Mouse (Mus musculus): Measurements from ENCODE around the gene Ankrd9. TPM values are rescaled to one million over a fixed set of nuclear protein-coding genes. Genes with fewer than 3 reads are reported as not detected.

Gene Ankrd9
- polyA plus RNA-seq, 1 experiment from 2014 or later = 14.2 TPM

DNA sequence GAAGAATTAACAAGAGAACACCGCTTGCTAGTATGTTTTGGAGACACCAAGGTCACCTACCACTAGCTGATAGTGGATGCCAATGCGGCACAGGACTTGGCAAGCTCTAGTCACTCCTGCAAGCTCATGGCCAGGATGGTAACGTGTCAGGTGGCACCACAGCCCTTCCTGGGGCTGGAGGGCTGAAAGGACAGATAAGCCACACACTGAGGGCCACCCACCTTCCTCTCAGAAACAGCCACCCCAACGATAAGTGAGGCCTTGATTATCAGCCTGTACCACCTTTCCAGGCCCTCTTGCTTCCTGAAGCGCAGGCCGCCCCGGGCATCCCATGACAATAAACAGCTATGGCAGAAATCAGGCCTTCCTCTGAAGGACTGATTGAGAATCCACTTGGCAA is 4.5 kb downstream of the Ankrd9 start:
- Histone ChIP-seq H3K27ac (replicated peaks) (no peak overlapping the region), H3K36me3 (replicated peaks) (peaks cover 70% of the 10 kb centered on the region)

DNA sequence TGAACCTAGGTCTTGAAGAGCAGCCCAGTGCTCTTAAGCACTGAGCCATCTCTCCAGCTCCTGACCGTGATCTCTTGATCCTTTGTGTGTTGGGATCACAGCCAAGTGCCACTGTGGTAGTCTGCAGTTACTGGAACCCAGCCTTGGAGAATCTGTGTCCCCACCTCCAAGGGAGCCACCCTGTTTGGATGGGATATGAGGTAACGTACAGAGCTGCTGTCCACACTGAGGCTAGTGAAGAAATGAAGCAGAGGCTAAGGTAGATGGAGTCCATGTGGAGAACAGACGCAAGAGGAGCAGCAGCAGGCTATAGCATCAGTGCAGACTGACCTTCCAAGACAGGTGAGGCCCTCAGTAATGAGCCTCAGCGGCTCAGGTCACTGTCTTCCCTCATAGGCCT is 5.0 kb downstream of the Ankrd9 start:
- no peak for DNase-seq (ENCODE audit: low spot score)
- WGBS = 92% methylated on average over 4 of the region's 4 CpGs
- H3K36me3 ChIP-seq (replicated peaks) = peaks cover 74% of the 10 kb centered on the region
- peaks cover 3% of the 10 kb centered on the region; the same call in 1 of the 2 replicates for H3K9me3 ChIP-seq
- no peak overlapping the region for H3K4me3 ChIP-seq
- H3K27me3 ChIP-seq (replicated peaks; ENCODE audit: low read depth, poor library complexity, severe bottlenecking) = peaks cover 20% of the 10 kb centered on the region
- no peak overlapping the region for H3K27ac ChIP-seq (replicated peaks)
- H3K4me1 ChIP-seq = peaks cover 11% of the 10 kb centered on the region

More for the DNA sequence above, 4.5 kb downstream of the Ankrd9 start:
- WGBS = 89% methylated on average over 7 of the region's 7 CpGs
- no peak overlapping the region for H3K4me3 ChIP-seq
- H3K27me3 ChIP-seq (replicated peaks; ENCODE audit: low read depth, poor library complexity, severe bottlenecking) = peaks cover 20% of the 10 kb centered on the region
- peaks cover 13% of the 10 kb centered on the region for H3K4me1 ChIP-seq
- no peak for DNase-seq (ENCODE audit: low spot score)
- peaks cover 3% of the 10 kb centered on the region; the same call in 1 of the 2 replicates for H3K9me3 ChIP-seq

DNA sequence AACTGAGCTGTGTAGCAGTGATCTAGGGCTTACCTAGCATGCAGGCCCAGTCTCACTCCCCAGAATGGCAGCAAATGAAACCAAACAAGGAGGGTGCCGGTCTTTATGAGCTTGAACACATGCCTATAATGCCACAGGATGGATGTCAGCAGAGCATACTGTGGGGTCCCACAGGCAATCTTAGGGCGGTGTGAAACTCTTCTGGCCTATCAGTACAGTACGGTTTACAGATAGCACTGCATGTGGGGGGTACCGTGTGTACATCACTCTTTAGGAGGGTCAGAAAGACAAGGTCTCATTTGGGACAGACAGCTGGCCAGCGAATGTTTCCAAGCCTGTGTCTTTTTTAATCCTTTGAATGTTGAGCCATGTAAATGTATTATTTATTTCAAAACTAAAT is 6.9 kb downstream of the Ankrd9 start:
- Histone ChIP-seq H3K4me1 (no peaks in the 10 kb centered on the region; the same call in 1 of the 2 replicates), H3K27me3 (replicated peaks; ENCODE audit: low read depth, poor library complexity, severe bottlenecking) (peaks cover 6% of the 10 kb centered on the region), H3K9me3 (peaks cover 2% of the 10 kb centered on the region; the same call in 1 of the 2 replicates), H3K27ac (replicated peaks) (no peak overlapping the region), H3K36me3 (replicated peaks) (peaks cover 87% of the 10 kb centered on the region), H3K4me3 (no peak overlapping the region)
- DNase-seq (ENCODE audit: low spot score) = no peak
- 92% methylated on average over 5 of the region's 5 CpGs for WGBS

DNA sequence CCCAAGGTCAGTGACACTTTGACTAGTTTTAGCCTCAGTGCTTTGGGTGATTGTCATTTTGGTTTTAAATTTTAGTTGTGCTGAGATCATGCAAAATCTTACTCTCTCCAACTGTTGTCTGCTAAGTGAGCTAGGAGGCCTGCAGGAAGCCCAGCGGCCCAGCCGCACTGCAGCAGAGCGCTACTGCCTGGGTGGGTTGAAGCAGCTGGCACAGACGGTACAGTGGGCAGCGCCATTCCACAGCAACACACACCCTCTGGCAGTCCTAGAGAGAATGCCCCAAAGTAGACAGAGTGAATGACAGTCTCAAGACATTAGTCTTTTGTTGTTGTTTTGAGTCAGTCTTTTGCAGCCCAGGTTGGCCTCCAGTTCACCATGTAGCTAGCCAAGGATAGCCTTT is 8.4 kb downstream of the Ankrd9 start:
- Histone ChIP-seq H3K9me3 (no peaks in the 10 kb centered on the region), H3K27me3 (replicated peaks; ENCODE audit: low read depth, poor library complexity, severe bottlenecking) (no peaks in the 10 kb centered on the region), H3K27ac (replicated peaks) (no peak overlapping the region), H3K4me1 (peaks cover 4% of the 10 kb centered on the region; the same call in 1 of the 2 replicates), H3K4me3 (no peak overlapping the region), H3K36me3 (replicated peaks) (peaks cover 72% of the 10 kb centered on the region)
- DNase-seq (ENCODE audit: low spot score) = no peak
- 95% methylated on average over 5 of the region's 5 CpGs for WGBS

DNA sequence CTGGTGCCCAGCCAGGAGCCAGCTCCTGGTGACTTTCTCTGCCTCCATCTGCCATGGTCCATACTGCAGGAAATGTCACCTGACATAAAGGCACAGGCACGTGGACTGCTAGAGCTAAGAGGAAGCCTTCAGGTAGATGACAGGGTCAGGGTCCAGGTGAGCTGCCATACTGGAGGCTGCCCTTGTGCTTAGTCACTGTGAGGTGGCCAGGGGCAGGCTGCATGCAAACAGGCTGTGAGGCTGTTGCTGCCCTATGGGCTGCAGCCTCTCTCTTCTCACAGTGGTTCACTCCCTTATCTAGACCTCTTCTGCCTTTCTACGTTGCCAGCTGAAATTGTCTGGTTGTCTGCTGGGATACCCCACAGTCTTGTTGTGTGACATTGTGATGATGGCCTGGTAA is 11.7 kb downstream of the Ankrd9 start:
- DNase-seq (ENCODE audit: low spot score) = no peak
- WGBS = 91% methylated on average over 2 of the region's 2 CpGs
- Histone ChIP-seq H3K4me3 (no peak overlapping the region), H3K4me1 (peaks cover 4% of the 10 kb centered on the region; the same call in 1 of the 2 replicates), H3K27me3 (replicated peaks; ENCODE audit: low read depth, poor library complexity, severe bottlenecking) (no peaks in the 10 kb centered on the region), H3K27ac (replicated peaks) (no peak overlapping the region), H3K9me3 (no peaks in the 10 kb centered on the region), H3K36me3 (replicated peaks) (peaks cover 49% of the 10 kb centered on the region)

DNA sequence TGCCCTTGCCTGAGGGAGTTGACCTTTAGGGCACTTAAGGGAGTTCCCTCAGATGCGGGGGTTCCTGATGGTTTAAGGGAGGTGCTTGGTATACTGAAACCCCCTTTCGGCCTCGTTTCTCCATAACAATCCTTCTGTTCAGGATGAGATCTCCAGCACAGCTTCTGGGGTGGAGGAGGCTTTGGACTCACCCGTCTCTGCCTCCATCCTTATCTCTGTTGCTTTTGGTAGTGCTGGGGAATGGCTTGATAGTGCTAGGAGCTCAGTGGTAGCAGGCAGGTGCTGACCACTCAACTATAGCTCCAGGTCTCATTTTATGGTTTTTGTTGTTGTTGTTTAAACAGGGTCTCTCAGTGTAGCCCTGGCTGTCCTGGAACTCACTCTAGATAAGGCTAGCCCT is 12.8 kb downstream of the Ankrd9 start:
- WGBS = 70% methylated on average over 4 of the region's 4 CpGs

DNA sequence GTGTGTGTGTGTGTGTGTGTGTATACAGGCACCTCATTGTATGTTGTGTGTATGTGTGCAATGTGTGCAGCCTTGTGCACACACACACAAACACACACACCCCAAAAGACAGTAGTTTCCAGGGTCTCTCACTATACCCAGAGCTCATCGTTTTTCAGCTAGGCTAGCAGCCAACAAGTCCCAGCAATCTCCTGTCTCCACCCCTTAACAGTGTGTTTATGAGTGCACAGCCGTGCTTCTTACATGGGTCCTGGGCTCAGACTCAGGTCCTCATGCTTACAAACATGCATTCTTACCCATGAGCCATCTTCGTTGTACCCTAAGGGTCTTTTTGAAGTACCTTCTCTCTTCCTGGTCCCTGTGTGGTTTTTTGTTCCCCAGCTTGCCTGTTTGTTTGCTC is 13.3 kb downstream of the Ankrd9 start:
- Histone ChIP-seq H3K4me3 (no peak overlapping the region), H3K27ac (replicated peaks) (no peak overlapping the region), H3K4me1 (peaks cover 4% of the 10 kb centered on the region; the same call in 1 of the 2 replicates), H3K36me3 (replicated peaks) (peaks cover 49% of the 10 kb centered on the region), H3K27me3 (replicated peaks; ENCODE audit: low read depth, poor library complexity, severe bottlenecking) (no peaks in the 10 kb centered on the region), H3K9me3 (no peaks in the 10 kb centered on the region)
- 70% methylated on average over 3 of the region's 3 CpGs for WGBS
- DNase-seq (ENCODE audit: low spot score) = no peak

More for the DNA sequence above, 12.8 kb downstream of the Ankrd9 start:
- Histone ChIP-seq H3K4me1 (peaks cover 4% of the 10 kb centered on the region; the same call in 1 of the 2 replicates), H3K27ac (replicated peaks) (no peak overlapping the region), H3K9me3 (no peaks in the 10 kb centered on the region), H3K27me3 (replicated peaks; ENCODE audit: low read depth, poor library complexity, severe bottlenecking) (no peaks in the 10 kb centered on the region), H3K36me3 (replicated peaks) (peaks cover 50% of the 10 kb centered on the region), H3K4me3 (no peak overlapping the region)
- no peak for DNase-seq (ENCODE audit: low spot score)

DNA sequence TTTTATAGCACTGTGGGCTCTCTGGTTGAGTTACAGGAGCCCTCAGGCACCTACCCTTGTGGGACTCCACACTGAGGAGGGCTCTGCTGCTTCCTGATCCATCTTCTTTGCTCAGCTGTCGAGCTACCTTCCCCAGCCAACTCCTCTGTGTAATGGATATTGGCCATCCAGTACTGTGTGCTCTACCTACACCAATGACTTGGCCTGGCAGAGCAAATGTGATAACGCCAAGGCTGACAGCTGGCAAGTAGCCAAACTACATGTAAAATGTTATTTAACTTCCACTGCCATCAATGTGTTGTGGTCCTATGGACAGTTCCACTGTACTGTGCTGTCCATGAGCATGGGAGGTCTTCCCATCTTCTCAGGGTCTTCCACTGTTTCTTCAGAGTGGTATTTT is 16.9 kb downstream of the Ankrd9 start:
- no peaks in the 10 kb centered on the region for H3K27me3 ChIP-seq (replicated peaks; ENCODE audit: low read depth, poor library complexity, severe bottlenecking)
- H3K9me3 ChIP-seq = no peaks in the 10 kb centered on the region
- no peak overlapping the region for H3K4me3 ChIP-seq
- 90% methylated on average over 2 of the region's 2 CpGs for WGBS
- H3K36me3 ChIP-seq (replicated peaks) = peaks cover 36% of the 10 kb centered on the region
- peaks cover 4% of the 10 kb centered on the region; the same call in 1 of the 2 replicates for H3K4me1 ChIP-seq
- no peak overlapping the region for H3K27ac ChIP-seq (replicated peaks)
- no peak for DNase-seq (ENCODE audit: low spot score)

DNA sequence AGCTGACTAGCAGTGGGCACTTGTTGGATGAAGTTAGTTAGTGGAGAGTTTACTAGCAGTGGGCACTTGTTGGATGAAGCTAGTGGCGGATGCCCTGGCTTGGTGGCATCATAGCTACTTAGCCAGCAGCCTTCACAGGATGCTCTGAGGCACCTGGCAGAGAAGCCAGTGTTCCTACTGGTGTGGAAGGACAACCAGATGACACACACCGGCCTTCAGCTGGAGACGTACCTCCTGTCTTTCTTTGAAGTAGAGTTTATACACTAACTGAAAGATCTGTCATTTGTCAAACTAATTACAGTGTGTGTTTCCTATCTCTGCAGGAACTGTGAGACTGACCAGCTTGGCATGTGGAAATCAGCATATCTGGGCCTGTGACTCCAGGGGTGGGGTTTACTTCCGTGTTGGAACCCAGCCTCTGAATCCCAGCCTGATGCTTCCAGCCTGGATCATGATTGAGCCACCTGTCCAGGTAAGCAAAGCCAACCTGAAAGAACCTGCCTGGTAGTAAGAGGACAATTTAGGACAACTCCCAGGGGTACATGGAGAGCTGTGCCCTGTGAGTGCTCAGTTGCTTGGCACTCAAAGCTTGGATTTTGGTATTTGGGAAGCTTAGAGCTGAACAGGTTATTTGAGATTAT is 24.4 kb downstream of the Ankrd9 start:
- H3K4me3 ChIP-seq = no peak overlapping the region
- no peak overlapping the region for H3K27ac ChIP-seq (replicated peaks)
- DNase-seq (ENCODE audit: low spot score) = no peak
- H3K9me3 ChIP-seq = no peaks in the 10 kb centered on the region
- WGBS = 89% methylated on average over 4 of the region's 4 CpGs
- peaks cover 36% of the 10 kb centered on the region for H3K36me3 ChIP-seq (replicated peaks)
- no peaks in the 10 kb centered on the region for H3K4me1 ChIP-seq
- no peaks in the 10 kb centered on the region for H3K27me3 ChIP-seq (replicated peaks; ENCODE audit: low read depth, poor library complexity, severe bottlenecking)

DNA sequence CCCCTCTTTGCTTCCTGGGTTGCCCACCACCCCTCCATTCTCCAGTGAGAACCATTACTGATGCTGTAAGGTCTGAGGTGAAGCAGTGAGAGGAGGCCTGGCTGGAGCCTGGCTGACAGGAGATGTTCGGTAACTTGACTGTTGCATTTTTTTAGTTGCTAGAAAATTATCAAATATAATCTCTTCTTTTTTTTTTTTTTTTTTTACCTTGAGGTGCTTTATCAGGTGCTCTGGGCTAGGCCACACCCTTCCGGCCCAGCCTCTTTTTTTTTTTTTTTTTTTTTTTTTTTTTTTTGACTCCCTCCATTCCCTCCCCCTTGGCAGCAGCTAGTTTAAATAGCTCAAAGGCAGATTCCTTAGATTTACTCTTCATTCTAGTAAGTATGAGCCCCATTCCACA is 24.9 kb downstream of the Ankrd9 start:
- Histone ChIP-seq H3K4me3 (no peak overlapping the region), H3K36me3 (replicated peaks) (peaks cover 36% of the 10 kb centered on the region), H3K4me1 (no peaks in the 10 kb centered on the region), H3K27me3 (replicated peaks; ENCODE audit: low read depth, poor library complexity, severe bottlenecking) (no peaks in the 10 kb centered on the region), H3K27ac (replicated peaks) (no peak overlapping the region), H3K9me3 (no peaks in the 10 kb centered on the region)
- no peak for DNase-seq (ENCODE audit: low spot score)
- 90% methylated on average over 2 of the region's 2 CpGs for WGBS

DNA sequence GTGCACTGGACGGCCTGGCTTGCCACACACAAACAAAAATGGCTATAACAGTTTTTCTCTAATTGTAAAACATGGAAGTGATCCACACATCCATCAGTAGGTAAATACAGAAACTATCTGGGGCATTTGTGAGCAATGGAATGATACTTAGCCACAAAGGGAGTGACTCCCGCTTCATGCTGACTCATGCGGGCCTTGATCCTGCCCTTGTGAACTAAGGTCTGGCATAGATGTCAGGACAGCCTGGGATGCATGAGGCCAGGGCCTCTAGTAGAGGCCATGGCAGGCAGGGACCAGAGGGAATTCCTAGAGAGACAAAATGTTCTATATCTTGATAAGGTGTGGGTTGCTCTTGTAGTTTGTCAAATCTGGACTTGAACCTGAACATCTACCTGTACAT is 25.4 kb downstream of the Ankrd9 start:
- no peaks in the 10 kb centered on the region for H3K27me3 ChIP-seq (replicated peaks; ENCODE audit: low read depth, poor library complexity, severe bottlenecking)
- H3K9me3 ChIP-seq = no peaks in the 10 kb centered on the region
- 89% methylated on average over 3 of the region's 3 CpGs for WGBS
- no peaks in the 10 kb centered on the region for H3K4me1 ChIP-seq
- no peak overlapping the region for H3K27ac ChIP-seq (replicated peaks)
- DNase-seq (ENCODE audit: low spot score) = no peak
- H3K4me3 ChIP-seq = no peak overlapping the region
- H3K36me3 ChIP-seq (replicated peaks) = peaks cover 38% of the 10 kb centered on the region

DNA sequence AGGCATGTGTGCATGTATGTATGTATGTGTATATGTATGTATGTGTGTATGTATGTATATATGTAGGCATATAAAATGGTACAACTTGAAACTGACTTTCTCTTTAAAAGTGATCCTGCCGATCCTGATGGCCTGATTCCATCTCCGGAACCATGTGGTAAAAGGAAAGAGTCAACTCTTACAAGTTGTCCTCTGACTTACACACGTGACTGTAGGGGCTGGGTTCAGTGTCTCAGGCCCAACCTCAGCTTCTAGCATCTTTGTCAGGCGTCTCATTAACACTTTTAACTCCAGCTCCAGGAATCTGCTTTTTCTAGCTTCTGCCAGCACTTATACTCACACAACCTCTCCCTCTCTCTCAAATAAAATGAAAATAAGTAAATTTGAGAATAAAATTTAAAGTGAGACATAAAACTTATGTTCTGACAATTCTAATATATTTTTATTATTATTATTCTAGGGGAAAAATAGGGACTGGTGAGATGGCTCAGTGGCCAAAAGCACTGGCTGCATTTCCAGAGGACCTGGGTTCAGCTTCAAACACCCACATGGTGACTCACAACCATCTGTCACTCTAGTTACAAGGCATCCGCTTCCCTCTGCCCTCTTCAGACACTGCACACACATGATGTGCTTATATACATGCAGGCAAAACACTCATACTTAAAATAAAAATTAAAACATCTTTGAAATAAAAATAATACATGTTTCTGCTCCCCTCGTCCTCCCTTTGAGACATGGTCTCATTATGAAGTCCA is 26.0 kb downstream of the Ankrd9 start:
- H3K27ac ChIP-seq (replicated peaks) = no peak overlapping the region
- peaks cover 44% of the 10 kb centered on the region for H3K36me3 ChIP-seq (replicated peaks)
- DNase-seq (ENCODE audit: low spot score) = no peak
- H3K4me1 ChIP-seq = no peaks in the 10 kb centered on the region
- H3K27me3 ChIP-seq (replicated peaks; ENCODE audit: low read depth, poor library complexity, severe bottlenecking) = no peaks in the 10 kb centered on the region
- H3K9me3 ChIP-seq = no peaks in the 10 kb centered on the region
- WGBS = 84% methylated on average over 6 of the region's 6 CpGs
- H3K4me3 ChIP-seq = no peak overlapping the region

DNA sequence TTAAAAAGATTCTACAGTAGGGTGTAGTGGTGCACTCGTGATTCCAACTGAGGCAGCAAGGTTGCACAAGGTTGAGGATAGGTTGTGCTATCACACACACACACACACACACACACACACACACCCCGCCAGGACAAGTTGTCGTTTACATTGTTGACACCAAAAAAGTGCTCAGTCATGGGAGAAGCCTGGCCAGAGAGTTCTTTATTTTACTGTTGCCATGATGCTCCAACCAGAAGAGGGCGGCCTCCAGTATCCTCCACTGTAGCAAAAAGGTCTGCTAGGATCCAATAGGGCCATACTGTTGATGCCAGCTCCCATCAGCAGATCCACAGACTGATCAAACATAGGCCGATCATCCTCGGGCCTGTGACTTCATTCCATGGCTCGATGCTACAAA is 27.6 kb downstream of the Ankrd9 start:
- H3K9me3 ChIP-seq = no peaks in the 10 kb centered on the region
- H3K27ac ChIP-seq (replicated peaks) = no peak overlapping the region
- H3K4me1 ChIP-seq = no peaks in the 10 kb centered on the region
- 84% methylated on average over 7 of the region's 7 CpGs for WGBS
- DNase-seq (ENCODE audit: low spot score) = no peak
- H3K36me3 ChIP-seq (replicated peaks) = peaks cover 46% of the 10 kb centered on the region
- no peaks in the 10 kb centered on the region for H3K27me3 ChIP-seq (replicated peaks; ENCODE audit: low read depth, poor library complexity, severe bottlenecking)
- H3K4me3 ChIP-seq = no peak overlapping the region
